Mouse (Mus musculus) testis, adult 2 months (tissue): ENCODE data around the gene Mpnd.

Experiments used
- CTCF ChIP-seq: fragments of 200-500 bp; IDR thresholded peaks from 2 replicates; pipeline ENCODE4 v1.5.1; 2012; ENCODE audit warnings: low read depth, mild to moderate bottlenecking, inconsistent platforms, low read length, moderate library complexity; ENCODE audit not compliant: control insufficient read depth, insufficient read depth, insufficient replicate concordance
- POLR2A ChIP-seq: fragments of 200-500 bp; IDR thresholded peaks from 2 replicates; pipeline ENCODE4 v1.6.1; 2012; ENCODE audit warnings: low read depth, mild to moderate bottlenecking, inconsistent platforms, low read length, moderate library complexity; ENCODE audit not compliant: control insufficient read depth

GRCm38 (mm10) chr17:56032831-56033230 lies 27.3 kb downstream of the Mpnd start:
- TF ChIP-seq CTCF (no peak), POLR2A (no peak)
